Mouse (Mus musculus) heart, embryonic 15.5 days (tissue): Measurements from ENCODE around the gene Cdipt. TPM values are rescaled to one million over a fixed set of nuclear protein-coding genes. Genes with fewer than 3 reads are reported as not detected.

Experiments
- ATAC-seq: fragments of 200-750 bp; cut with Nextera tagmentation; replicated peaks from 2 replicates; pipeline ENCODE4 v1.8.0; 2017; ENCODE audit warnings: low read depth, moderate TSS enrichment; ENCODE audit not compliant: insufficient number of reproducible peaks, insufficient read depth, low FRiP score
- H3K27ac ChIP-seq: fragments of 300-500 bp; sonication (generic); 2 replicates; pipeline ENCODE4 v1.5.1; 2015; ENCODE audit warnings: mild to moderate bottlenecking, inconsistent platforms
- H3K27me3 ChIP-seq: fragments of 300-500 bp; sonication (generic); 2 replicates; pipeline ENCODE4 v1.6.1; 2015; ENCODE audit warnings: inconsistent platforms
- H3K36me3 ChIP-seq: fragments of 300-500 bp; sonication (generic); 2 replicates; pipeline ENCODE4 v1.6.1; 2015; ENCODE audit warnings: mild to moderate bottlenecking, inconsistent platforms
- H3K4me1 ChIP-seq: fragments of 300-500 bp; sonication (generic); replicated peaks from 2 replicates; pipeline ENCODE4 v1.6.1; 2015; ENCODE audit warnings: inconsistent platforms
- H3K4me2 ChIP-seq: fragments of 300-500 bp; sonication (generic); 2 replicates; pipeline ENCODE4 v1.6.1; 2015; ENCODE audit warnings: inconsistent platforms, mild to moderate bottlenecking, moderate library complexity
- H3K4me3 ChIP-seq: fragments of 300-500 bp; sonication (generic); 2 replicates; pipeline ENCODE4 v1.5.1; 2015; ENCODE audit warnings: mild to moderate bottlenecking, inconsistent platforms
- H3K9ac ChIP-seq: fragments of 300-500 bp; sonication (generic); 2 replicates; pipeline ENCODE4 v1.6.1; 2015; ENCODE audit warnings: mild to moderate bottlenecking, inconsistent platforms
- H3K9me3 ChIP-seq: fragments of 300-500 bp; sonication (generic); replicated peaks from 2 replicates; pipeline ENCODE4 v1.6.1; 2016; ENCODE audit warnings: inconsistent platforms
- WGBS: fragments of 180-500 bp; shearing (Covaris S2); methylation state at CpG from one replicate; pipeline ENCODE4 v1.1.7; 2015; ENCODE audit warnings: mixed read lengths; 5-methylcytosine and 5-hydroxymethylcytosine counted together
- polyA plus RNA-seq: library from polyadenylated mRNA; unstranded; fragments of >200 nt; fragmentation: Nextera tagmentation; extraction: Ambion mirVana; gene quantifications from 2 replicates; pipeline ENCODE4 v1.2.1, GENCODE M21; 2015

The Cdipt gene
- polyA plus RNA-seq, 1 experiment from 2014 or later = 67.4 TPM

DNA sequence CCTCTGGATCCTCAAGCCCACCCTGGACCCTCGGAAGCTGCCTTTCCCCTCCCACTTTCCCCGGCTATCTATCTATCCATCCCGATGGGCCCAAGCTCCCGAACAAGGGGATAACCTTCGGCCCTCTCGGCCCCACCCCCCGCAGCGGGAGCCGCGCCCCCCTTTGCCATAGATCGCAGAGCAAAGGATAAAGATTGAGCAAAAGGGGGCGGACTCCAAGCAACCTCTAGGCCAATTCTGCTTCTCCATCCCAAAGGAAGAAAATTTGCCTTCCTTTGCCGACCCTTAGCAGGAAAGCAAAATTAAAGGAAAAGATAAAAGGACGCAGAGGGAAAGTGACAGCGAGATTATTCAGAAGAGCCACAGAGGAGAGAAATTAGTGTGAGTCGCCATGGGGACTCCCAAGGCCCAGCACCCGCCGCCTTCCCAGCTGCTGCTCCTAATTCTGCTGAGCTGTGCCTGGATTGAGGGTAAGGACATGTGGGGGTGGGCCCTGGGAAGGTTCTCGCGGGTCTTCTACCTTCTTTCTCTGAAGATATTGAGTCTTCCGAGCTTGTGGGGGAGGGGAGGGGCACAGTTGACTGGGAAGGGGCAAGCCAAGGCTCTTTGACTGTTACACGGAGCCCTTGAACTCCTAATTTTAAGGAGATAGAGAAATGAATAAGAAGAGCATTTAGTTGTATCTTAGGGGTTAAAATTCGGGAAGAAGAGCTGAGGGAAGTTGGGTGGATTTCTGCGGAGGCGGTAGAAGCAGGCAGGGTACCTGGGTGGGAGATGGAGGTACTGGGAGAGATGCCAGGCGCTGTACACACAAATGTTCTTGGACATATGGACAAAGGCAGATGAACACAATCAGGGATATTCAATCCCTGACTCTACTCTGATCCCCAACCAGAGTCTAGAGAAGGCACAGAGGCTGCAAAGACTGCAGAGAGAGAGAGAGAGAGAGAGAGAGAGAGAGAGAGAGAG is 24.8 kb upstream of the Cdipt start:
- peaks cover 11% of the 10 kb centered on the region for H3K4me1 ChIP-seq
- WGBS = 6% methylated on average over 26 of the region's 26 CpGs

GRCm38 (mm10) chr7:126951741-126952140 is 24.0 kb upstream of the Cdipt start:
- Histone ChIP-seq H3K4me1 (peaks cover 11% of the 10 kb centered on the region), H3K27ac (no peak overlapping the region), H3K9ac (no peak overlapping the region), H3K27me3 (peaks cover 30% of the 10 kb centered on the region), H3K4me2 (no peak overlapping the region), H3K9me3 (no peaks in the 10 kb centered on the region), H3K4me3 (no peak overlapping the region), H3K36me3 (no peaks in the 10 kb centered on the region)
- 12% methylated on average over 4 of the region's 4 CpGs for WGBS
- no peak for ATAC-seq

More for the DNA sequence above, 24.8 kb upstream of the Cdipt start:
- Histone ChIP-seq H3K27ac (no peak overlapping the region), H3K4me2 (peak overlapping the region; percentile 88), H3K27me3 (peaks cover 30% of the 10 kb centered on the region), H3K9me3 (no peaks in the 10 kb centered on the region), H3K4me3 (peak overlapping the region; percentile 46), H3K36me3 (no peaks in the 10 kb centered on the region), H3K9ac (no peak overlapping the region)
- no peak for ATAC-seq

DNA sequence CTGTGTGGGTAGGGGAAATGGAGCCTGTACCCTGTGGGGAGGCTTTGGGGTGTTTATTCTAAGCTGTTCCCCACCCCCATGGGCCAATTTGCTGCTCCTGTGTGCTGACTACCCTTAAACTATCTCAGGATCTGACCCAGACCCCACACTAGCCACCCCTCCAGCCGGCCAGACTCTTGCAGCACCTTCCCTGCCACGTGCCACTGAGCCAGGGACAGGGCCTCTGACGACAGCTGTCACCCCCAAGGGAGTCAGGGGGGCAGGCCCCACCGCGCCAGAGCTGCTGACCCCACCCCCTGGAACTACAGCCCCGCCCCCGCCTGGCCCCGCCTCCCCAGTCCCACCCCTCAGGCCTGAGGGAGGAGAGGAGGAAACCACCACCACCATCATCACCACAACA is 23.1 kb upstream of the Cdipt start:
- Histone ChIP-seq H3K4me1 (peaks cover 11% of the 10 kb centered on the region), H3K9ac (no peak overlapping the region), H3K36me3 (no peaks in the 10 kb centered on the region), H3K4me2 (no peak overlapping the region), H3K9me3 (no peaks in the 10 kb centered on the region), H3K4me3 (no peak overlapping the region), H3K27me3 (peaks cover 30% of the 10 kb centered on the region), H3K27ac (no peak overlapping the region)
- no peak for ATAC-seq
- WGBS = 2% methylated on average over 8 of the region's 8 CpGs

- ATAC-seq = no peak
- no peak overlapping the region for H3K9ac ChIP-seq
- no peak overlapping the region for H3K4me3 ChIP-seq
- H3K27me3 ChIP-seq = peaks cover 27% of the 10 kb centered on the region
- no peaks in the 10 kb centered on the region for H3K36me3 ChIP-seq
- no peaks in the 10 kb centered on the region for H3K9me3 ChIP-seq
- H3K4me2 ChIP-seq = no peak overlapping the region
- H3K4me1 ChIP-seq = peaks cover 4% of the 10 kb centered on the region
- 51% methylated on average over 3 of the region's 3 CpGs for WGBS
- H3K27ac ChIP-seq = no peak overlapping the region
Measured at GRCm38 (mm10) chr7:126955125-126955524, 20.6 kb upstream of the Cdipt start.

GRCm38 (mm10) chr7:126959780-126960179 is 15.9 kb upstream of the Cdipt start:
- H3K27ac ChIP-seq = no peak overlapping the region
- 61% methylated on average over 9 of the region's 9 CpGs for WGBS
- ATAC-seq = no peak
- H3K4me2 ChIP-seq = no peak overlapping the region
- no peak overlapping the region for H3K4me3 ChIP-seq
- no peaks in the 10 kb centered on the region for H3K36me3 ChIP-seq
- peaks cover 21% of the 10 kb centered on the region for H3K27me3 ChIP-seq
- H3K9me3 ChIP-seq = no peaks in the 10 kb centered on the region
- H3K4me1 ChIP-seq = peaks cover 2% of the 10 kb centered on the region; the same call in 1 of the 2 replicates
- H3K9ac ChIP-seq = no peak overlapping the region

- H3K27me3 ChIP-seq = peaks cover 21% of the 10 kb centered on the region
- peaks cover 2% of the 10 kb centered on the region; the same call in 1 of the 2 replicates for H3K4me1 ChIP-seq
- H3K36me3 ChIP-seq = no peaks in the 10 kb centered on the region
- WGBS = 82% methylated on average over 5 of the region's 5 CpGs
- no peak overlapping the region for H3K9ac ChIP-seq
- no peaks in the 10 kb centered on the region for H3K9me3 ChIP-seq
- no peak overlapping the region for H3K4me3 ChIP-seq
- H3K27ac ChIP-seq = no peak overlapping the region
- no peak overlapping the region for H3K4me2 ChIP-seq
- ATAC-seq = no peak
Measured at GRCm38 (mm10) chr7:126961095-126961494, 14.6 kb upstream of the Cdipt start.

DNA sequence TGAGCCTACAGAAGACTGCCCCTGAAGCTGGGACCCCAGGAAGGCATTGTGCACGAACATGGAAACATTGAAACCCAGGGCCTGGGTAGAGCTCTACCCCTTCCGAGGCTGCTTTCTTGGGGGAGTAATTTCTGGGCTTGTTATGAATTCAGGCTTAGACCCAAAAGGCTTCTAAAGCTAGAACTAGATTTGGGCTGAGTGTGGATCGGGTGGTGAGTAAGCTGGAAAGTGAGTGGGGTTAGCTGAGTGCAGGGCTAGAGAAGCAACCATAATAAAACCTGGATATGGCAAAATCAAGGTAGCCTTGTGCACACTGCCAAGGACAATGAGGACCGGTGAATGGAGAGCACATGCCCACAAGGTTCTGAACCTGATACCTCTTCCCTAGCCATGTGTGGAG is 13.7 kb upstream of the Cdipt start:
- Histone ChIP-seq H3K4me3 (no peak overlapping the region), H3K27ac (no peak overlapping the region), H3K9me3 (no peaks in the 10 kb centered on the region), H3K4me1 (peaks cover 2% of the 10 kb centered on the region; the same call in 1 of the 2 replicates), H3K9ac (no peak overlapping the region), H3K4me2 (no peak overlapping the region), H3K27me3 (peaks cover 21% of the 10 kb centered on the region), H3K36me3 (no peaks in the 10 kb centered on the region)
- WGBS = 78% methylated on average over 4 of the region's 4 CpGs
- ATAC-seq = no peak

- Histone ChIP-seq H3K4me2 (no peak overlapping the region), H3K36me3 (no peaks in the 10 kb centered on the region), H3K4me1 (peaks cover 2% of the 10 kb centered on the region; the same call in 1 of the 2 replicates), H3K27ac (no peak overlapping the region), H3K9ac (no peak overlapping the region), H3K27me3 (peaks cover 21% of the 10 kb centered on the region), H3K9me3 (no peaks in the 10 kb centered on the region), H3K4me3 (no peak overlapping the region)
- no peak for ATAC-seq
- WGBS = 29% methylated on average over 19 of the region's 19 CpGs
Measured at GRCm38 (mm10) chr7:126963548-126964286, 12.0 kb upstream of the Cdipt start.

GRCm38 (mm10) chr7:126965568-126965967 is 10.1 kb upstream of the Cdipt start:
- ATAC-seq = no peak
- no peaks in the 10 kb centered on the region; the same call in 1 of the 2 replicates for H3K4me1 ChIP-seq
- no peak overlapping the region for H3K27ac ChIP-seq
- H3K27me3 ChIP-seq = peaks cover 21% of the 10 kb centered on the region
- no peaks in the 10 kb centered on the region for H3K36me3 ChIP-seq
- H3K9me3 ChIP-seq = no peaks in the 10 kb centered on the region
- 43% methylated on average over 3 of the region's 3 CpGs for WGBS
- H3K4me2 ChIP-seq = no peak overlapping the region
- no peak overlapping the region for H3K4me3 ChIP-seq
- no peak overlapping the region for H3K9ac ChIP-seq

GRCm38 (mm10) chr7:126967361-126967760 is 8.4 kb upstream of the Cdipt start:
- Histone ChIP-seq H3K27me3 (peaks cover 17% of the 10 kb centered on the region), H3K4me3 (no peak overlapping the region), H3K27ac (no peak overlapping the region), H3K36me3 (no peaks in the 10 kb centered on the region), H3K4me1 (no peaks in the 10 kb centered on the region; the same call in 1 of the 2 replicates), H3K4me2 (no peak overlapping the region), H3K9ac (no peak overlapping the region), H3K9me3 (no peaks in the 10 kb centered on the region)
- no peak for ATAC-seq
- WGBS = 58% methylated on average over 6 of the region's 6 CpGs

DNA sequence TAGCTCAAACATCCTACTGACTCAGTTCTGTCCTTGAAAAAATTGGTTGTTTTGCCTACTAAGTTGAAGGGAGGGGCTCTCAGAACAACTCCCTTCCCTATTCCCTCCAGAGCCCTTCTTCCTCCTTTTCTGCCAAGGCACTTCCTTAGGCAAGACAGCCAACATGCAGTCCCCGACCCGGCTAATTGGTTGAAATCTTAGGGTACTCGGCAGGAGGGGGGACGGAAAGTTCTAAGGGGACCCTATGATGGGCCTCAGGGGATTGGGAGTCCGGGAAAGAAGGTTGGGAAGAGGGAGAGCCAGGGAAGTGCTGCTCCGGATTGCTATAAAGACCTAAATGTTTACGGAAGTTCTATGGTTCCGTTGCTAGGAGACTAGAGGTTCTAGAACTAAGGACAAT is 221 bp upstream of the Cdipt start:
- Histone ChIP-seq H3K4me2 (peak overlapping the region; percentile 82), H3K27ac (peak overlapping the region; percentile 93; the same call in 1 of the 2 replicates), H3K4me1 (peaks cover 17% of the 10 kb centered on the region), H3K36me3 (peaks cover 23% of the 10 kb centered on the region), H3K9ac (peak overlapping the region; percentile 96; the same call in 1 of the 2 replicates), H3K4me3 (peak overlapping the region; percentile 94), H3K9me3 (no peaks in the 10 kb centered on the region), H3K27me3 (no peaks in the 10 kb centered on the region)
- no peak for ATAC-seq
- WGBS = 7% methylated on average over 8 of the region's 8 CpGs
